Mouse (Mus musculus) lung, postnatal 10 days (tissue): Measurements from ENCODE around the gene Mpnd.

Experiments used
- DNase-seq: peaks from one replicate; pipeline ENCODE4 v3.0.0; 2021

Mpnd gene

GRCm38 (mm10) chr17:56020400-56021084 is 15.0 kb downstream of the Mpnd start:
- no peak for DNase-seq

GRCm38 (mm10) chr17:56021161-56021910 is 15.8 kb downstream of the Mpnd start:
- DNase-seq = no peak

GRCm38 (mm10) chr17:56022131-56022988 is 16.8 kb downstream of the Mpnd start:
- DNase-seq = no peak

GRCm38 (mm10) chr17:56022989-56023290 is 17.4 kb downstream of the Mpnd start:
- DNase-seq = no peak

- no peak for DNase-seq
These were observed 17.9 kb downstream of the Mpnd start for GRCm38 (mm10) chr17:56023386-56023785.

GRCm38 (mm10) chr17:56024476-56024875 is 19.0 kb downstream of the Mpnd start:
- no peak for DNase-seq

GRCm38 (mm10) chr17:56024931-56025330 is 19.4 kb downstream of the Mpnd start:
- no peak for DNase-seq

GRCm38 (mm10) chr17:56026303-56026702 is 20.8 kb downstream of the Mpnd start:
- DNase-seq = no peak

GRCm38 (mm10) chr17:56026881-56027280 is 21.4 kb downstream of the Mpnd start:
- no peak for DNase-seq

- no peak for DNase-seq
These were observed 22.4 kb downstream of the Mpnd start for GRCm38 (mm10) chr17:56027801-56028441.

- no peak for DNase-seq
These were observed 24.8 kb downstream of the Mpnd start for GRCm38 (mm10) chr17:56030238-56030870.

GRCm38 (mm10) chr17:56030919-56031318 is 25.4 kb downstream of the Mpnd start:
- no peak for DNase-seq

GRCm38 (mm10) chr17:56031431-56031830 is 25.9 kb downstream of the Mpnd start:
- DNase-seq = no peak

- DNase-seq = no peak
These were observed 26.7 kb downstream of the Mpnd start for GRCm38 (mm10) chr17:56032127-56032733.

GRCm38 (mm10) chr17:56032831-56033230 is 27.3 kb downstream of the Mpnd start:
- DNase-seq = no peak

- no peak for DNase-seq
These were observed 28.7 kb downstream of the Mpnd start for GRCm38 (mm10) chr17:56034040-56034725.

- DNase-seq = no peak
These were observed 29.2 kb downstream of the Mpnd start for GRCm38 (mm10) chr17:56034726-56035100.

GRCm38 (mm10) chr17:56035216-56035615 is 29.7 kb downstream of the Mpnd start:
- no peak for DNase-seq

GRCm38 (mm10) chr17:56036176-56036900 is 30.8 kb downstream of the Mpnd start, which contains the start of gene Sh3gl1:
Sh3gl1 (minus strand) TSS chr17:56036635.
- peak; percentile 99 for DNase-seq

- no peak for DNase-seq
These were observed 31.4 kb downstream of the Mpnd start for GRCm38 (mm10) chr17:56036901-56037287.
